Mouse (Mus musculus): ENCODE results near the gene Secisbp2l.

Gene Secisbp2l

GRCm38 (mm10) chr2:125783868-125784267, 1.2 kb upstream of the Secisbp2l start:
- no peak for DNase-seq (ENCODE audit: low spot score)

- DNase-seq (ENCODE audit: low spot score) = no peak
Observed at GRCm38 (mm10) chr2:125781978-125782718, 522 bp downstream of the Secisbp2l start.

- DNase-seq (ENCODE audit: low spot score) = no peak
Observed at GRCm38 (mm10) chr2:125781006-125781405, 1.7 kb downstream of the Secisbp2l start.

GRCm38 (mm10) chr2:125778380-125778779, 4.3 kb downstream of the Secisbp2l start:
- DNase-seq (ENCODE audit: low spot score) = no peak

GRCm38 (mm10) chr2:125777018-125777417, 5.7 kb downstream of the Secisbp2l start:
- no peak for DNase-seq (ENCODE audit: low spot score)

- no peak for DNase-seq (ENCODE audit: low spot score)
Observed at GRCm38 (mm10) chr2:125775661-125776060, 7.0 kb downstream of the Secisbp2l start.

GRCm38 (mm10) chr2:125774846-125775245, 7.8 kb downstream of the Secisbp2l start:
- DNase-seq (ENCODE audit: low spot score) = no peak

GRCm38 (mm10) chr2:125765029-125765428, 17.6 kb downstream of the Secisbp2l start:
- peak; percentile 21 for DNase-seq (ENCODE audit: low spot score)

- DNase-seq (ENCODE audit: low spot score) = no peak
Observed at GRCm38 (mm10) chr2:125764531-125764930, 18.1 kb downstream of the Secisbp2l start.

GRCm38 (mm10) chr2:125749330-125749729, 33.3 kb downstream of the Secisbp2l start:
- DNase-seq (ENCODE audit: low spot score) = no peak

- no peak for DNase-seq (ENCODE audit: low spot score)
Observed at GRCm38 (mm10) chr2:125739338-125739737, 43.3 kb downstream of the Secisbp2l start.

GRCm38 (mm10) chr2:125738718-125739117, 44.0 kb downstream of the Secisbp2l start:
- DNase-seq (ENCODE audit: low spot score) = no peak

GRCm38 (mm10) chr2:125736025-125736343, 46.7 kb downstream of the Secisbp2l start:
- no peak for DNase-seq (ENCODE audit: low spot score)

- DNase-seq (ENCODE audit: low spot score) = no peak
Observed at GRCm38 (mm10) chr2:125735333-125736024, 47.2 kb downstream of the Secisbp2l start.

GRCm38 (mm10) chr2:125734741-125735140, 47.9 kb downstream of the Secisbp2l start:
- DNase-seq (ENCODE audit: low spot score) = no peak

GRCm38 (mm10) chr2:125731763-125732560, 50.7 kb downstream of the Secisbp2l start:
- peak; percentile 98 for DNase-seq (ENCODE audit: low spot score)

- DNase-seq (ENCODE audit: low spot score) = peak; percentile 41
Observed at GRCm38 (mm10) chr2:125724546-125725114, 58.0 kb downstream of the Secisbp2l start.

- DNase-seq (ENCODE audit: low spot score) = peak; percentile 44
Observed at GRCm38 (mm10) chr2:125724086-125724430, 58.6 kb downstream of the Secisbp2l start, which contains the start of gene Shc4. Shc4 (minus strand) TSS chr2:125724148.

GRCm38 (mm10) chr2:125723408-125724085, 59.1 kb downstream of the Secisbp2l start:
- peak; percentile 67 for DNase-seq (ENCODE audit: low spot score)

- peak; percentile 47 for DNase-seq (ENCODE audit: low spot score)
Observed at GRCm38 (mm10) chr2:125723086-125723407, 59.6 kb downstream of the Secisbp2l start.

GRCm38 (mm10) chr2:125716599-125716998, 66.1 kb downstream of the Secisbp2l start:
- DNase-seq (ENCODE audit: low spot score) = no peak

GRCm38 (mm10) chr2:125706510-125706921, 76.2 kb downstream of the Secisbp2l start:
- no peak for DNase-seq (ENCODE audit: low spot score)
